Comparison of ENCODE assay signal across 25 mouse cellular contexts in the genomic region with DNA sequence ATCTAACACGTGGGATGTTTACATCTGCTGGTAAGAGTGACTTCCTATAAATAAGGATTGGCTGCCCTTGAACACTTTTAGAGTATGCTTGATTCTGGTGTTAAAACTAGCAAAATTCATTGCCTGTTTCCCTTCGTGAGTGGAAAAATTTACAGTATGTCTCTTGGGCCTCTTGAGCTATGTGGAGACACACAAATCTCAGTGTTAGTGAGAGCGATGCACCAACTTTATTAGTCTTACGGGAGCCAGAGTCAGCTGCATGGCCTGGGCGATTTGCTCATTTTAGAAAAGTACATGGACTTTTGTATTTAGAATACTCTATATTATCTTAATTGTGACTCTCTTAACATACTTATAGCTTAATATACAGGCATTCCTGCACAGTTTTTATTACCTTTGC.
DNase-seq lines count a peak whose midpoint lies in the region; ATAC-seq lines count a peak whose summit lies in the region.
"Had no signal": no experiment of that assay in that cellular context is flagged by ENCODE, and none has a peak within 500 bp of the region (broad histone marks: within the 10 kb centered on the region; RNA-seq: fewer than 3 reads in every experiment).

No protein-coding gene starts in this region.

- H3K27ac ChIP-seq in hindbrain, embryonic 14.5 days: no peak overlapping the region
- H3K27ac ChIP-seq in hindbrain, embryonic 16.5 days (ENCODE audit: low read depth, low read length): no peak overlapping the region
- H3K27ac ChIP-seq in kidney, embryonic 16.5 days (ENCODE audit: low read length): no peak overlapping the region
- H3K27ac ChIP-seq in limb, embryonic 12.5 days: peak overlapping the region; percentile 13; the same call in 1 of the 2 replicates
- H3K27ac ChIP-seq: embryonic facial prominence, embryonic 10.5 days; embryonic facial prominence, embryonic 13.5 days; forebrain, embryonic 12.5 days; forebrain, embryonic 15.5 days; heart, embryonic 13.5 days; hindbrain, embryonic 15.5 days had no signal

- H3K27me3 ChIP-seq in hindbrain, embryonic 14.5 days (ENCODE audit: control insufficient read depth, insufficient read depth, low read length): no peaks in the 10 kb centered on the region
- H3K27me3 ChIP-seq in hindbrain, embryonic 16.5 days (replicated peaks; ENCODE audit: control insufficient read depth, insufficient read depth, low read length): no peaks in the 10 kb centered on the region
- no peaks in the 10 kb centered on the region for H3K27me3 ChIP-seq in kidney, embryonic 16.5 days (ENCODE audit: insufficient read depth, low read length)
- no peaks in the 10 kb centered on the region for H3K27me3 ChIP-seq in limb, embryonic 12.5 days
- H3K27me3 ChIP-seq: embryonic facial prominence, embryonic 13.5 days; forebrain, embryonic 12.5 days; forebrain, embryonic 15.5 days; heart, embryonic 13.5 days; hindbrain, embryonic 15.5 days had no signal

- WGBS in hindbrain, embryonic 14.5 days: 92% methylated on average over 5 of the region's 5 CpGs
- 91% methylated on average over 5 of the region's 5 CpGs for WGBS in hindbrain, embryonic 16.5 days
- WGBS in kidney, embryonic 16.5 days: 48% methylated on average over 5 of the region's 5 CpGs
- 61% methylated on average over 5 of the region's 5 CpGs for WGBS in limb, embryonic 12.5 days

- H3K4me1 ChIP-seq in hindbrain, embryonic 14.5 days (replicated peaks; ENCODE audit: control insufficient read depth, insufficient read depth, low read length): no peaks in the 10 kb centered on the region
- H3K4me1 ChIP-seq in hindbrain, embryonic 16.5 days (ENCODE audit: control insufficient read depth, insufficient read depth, low read depth, low read length): no peaks in the 10 kb centered on the region
- no peaks in the 10 kb centered on the region for H3K4me1 ChIP-seq in kidney, embryonic 16.5 days (ENCODE audit: insufficient read depth, low read length)
- H3K4me1 ChIP-seq in limb, embryonic 12.5 days (replicated peaks): no peaks in the 10 kb centered on the region
- H3K4me1 ChIP-seq: embryonic facial prominence, embryonic 10.5 days; embryonic facial prominence, embryonic 13.5 days; forebrain, embryonic 12.5 days; forebrain, embryonic 15.5 days; heart, embryonic 13.5 days; hindbrain, embryonic 15.5 days had no signal

- peak; percentile 20 for DNase-seq in hindbrain, embryonic 14.5 days (ENCODE audit: low spot score)
- no peak for DNase-seq in kidney, postnatal 36 days
- no peak for DNase-seq in right cerebral cortex, postnatal 10 days (ENCODE audit: low spot score in 2 of 2)
- DNase-seq: adrenal gland, adult 8-10 months; adrenal gland, postnatal 25 days; cerebellum, adult 11-12 months; cerebellum, adult 8-10 months; cerebellum, postnatal 10 days; cerebellum, postnatal 36 days; embryo, embryonic 11 days; gastrocnemius, postnatal 25 days; heart, adult 18-20 months; heart, postnatal 14 days; heart, postnatal 4 days had no signal

- no peaks in the 10 kb centered on the region for H3K9me3 ChIP-seq in hindbrain, embryonic 14.5 days (ENCODE audit: control insufficient read depth, low read length)
- H3K9me3 ChIP-seq in hindbrain, embryonic 16.5 days (ENCODE audit: control insufficient read depth, low read length): no peaks in the 10 kb centered on the region
- H3K9me3 ChIP-seq in kidney, embryonic 16.5 days (ENCODE audit: low read length): no peaks in the 10 kb centered on the region
- no peaks in the 10 kb centered on the region for H3K9me3 ChIP-seq in limb, embryonic 12.5 days
- H3K9me3 ChIP-seq: embryonic facial prominence, embryonic 10.5 days; embryonic facial prominence, embryonic 13.5 days; forebrain, embryonic 12.5 days; forebrain, embryonic 15.5 days; heart, embryonic 13.5 days; hindbrain, embryonic 15.5 days had no signal

- ATAC-seq in hindbrain, embryonic 14.5 days (ENCODE audit: low FRiP score): no peak
- no peak for ATAC-seq in hindbrain, embryonic 16.5 days
- peak; percentile 51; the same call in 1 of the 2 replicates for ATAC-seq in kidney, embryonic 16.5 days (ENCODE audit: low FRiP score, low TSS enrichment)
- ATAC-seq in limb, embryonic 12.5 days (ENCODE audit: insufficient number of reproducible peaks, insufficient read depth, low FRiP score, low TSS enrichment, low read depth): 0 out of 2 replicates have a peak, but pooled peaks have one; percentile 66
- ATAC-seq: activated CD4-positive, CD25-positive, alpha-beta regulatory T cell, adult 4 months; forebrain, embryonic 15.5 days had no signal

- no peak overlapping the region for H3K4me3 ChIP-seq in hindbrain, embryonic 14.5 days (replicated peaks; ENCODE audit: low read length)
- no peak overlapping the region for H3K4me3 ChIP-seq in hindbrain, embryonic 16.5 days (ENCODE audit: low read length)
- no peak overlapping the region for H3K4me3 ChIP-seq in kidney, embryonic 16.5 days (ENCODE audit: low read length)
- H3K4me3 ChIP-seq in limb, embryonic 12.5 days (replicated peaks): no peak overlapping the region
- H3K4me3 ChIP-seq: embryonic facial prominence, embryonic 10.5 days; embryonic facial prominence, embryonic 13.5 days; erythroblast, embryonic 14.5 days; forebrain, embryonic 12.5 days; forebrain, embryonic 15.5 days; heart, embryonic 13.5 days; hindbrain, embryonic 15.5 days had no signal

- no peak overlapping the region for H3K9ac ChIP-seq in hindbrain, embryonic 14.5 days
- no peak overlapping the region for H3K9ac ChIP-seq in hindbrain, embryonic 16.5 days (ENCODE audit: low read depth, low read length)
- H3K9ac ChIP-seq in kidney, embryonic 16.5 days (replicated peaks; ENCODE audit: low read length): no peak overlapping the region
- no peak overlapping the region for H3K9ac ChIP-seq in limb, embryonic 12.5 days (replicated peaks)
- H3K9ac ChIP-seq: embryonic facial prominence, embryonic 13.5 days; forebrain, embryonic 12.5 days; forebrain, embryonic 15.5 days; heart, embryonic 13.5 days; hindbrain, embryonic 15.5 days had no signal

- no peak overlapping the region for H3K4me2 ChIP-seq in hindbrain, embryonic 14.5 days (replicated peaks)
- H3K4me2 ChIP-seq in hindbrain, embryonic 16.5 days (ENCODE audit: low read length): no peak overlapping the region
- H3K4me2 ChIP-seq in kidney, embryonic 16.5 days (replicated peaks; ENCODE audit: low read depth, low read length): no peak overlapping the region
- no peak overlapping the region for H3K4me2 ChIP-seq in limb, embryonic 12.5 days
- H3K4me2 ChIP-seq: embryonic facial prominence, embryonic 13.5 days; forebrain, embryonic 12.5 days; forebrain, embryonic 15.5 days; heart, embryonic 13.5 days; hindbrain, embryonic 15.5 days had no signal

- H3K36me3 ChIP-seq in hindbrain, embryonic 14.5 days (replicated peaks; ENCODE audit: control insufficient read depth, insufficient read depth): no peaks in the 10 kb centered on the region
- no peaks in the 10 kb centered on the region for H3K36me3 ChIP-seq in hindbrain, embryonic 16.5 days (ENCODE audit: control insufficient read depth, insufficient read depth, low read length)
- H3K36me3 ChIP-seq in kidney, embryonic 16.5 days (ENCODE audit: insufficient read depth, low read length): no peaks in the 10 kb centered on the region
- H3K36me3 ChIP-seq in limb, embryonic 12.5 days: no peaks in the 10 kb centered on the region
- H3K36me3 ChIP-seq: embryonic facial prominence, embryonic 10.5 days; embryonic facial prominence, embryonic 13.5 days; forebrain, embryonic 12.5 days; forebrain, embryonic 15.5 days; heart, embryonic 13.5 days; hindbrain, embryonic 15.5 days had no signal

Comparison
In these comparisons a context has a peak if more than half of its experiments do, and no peak if none do; other contexts are left out.
1. ATAC-seq: peak in kidney, embryonic 16.5 days (single experiment) and limb, embryonic 12.5 days (single experiment); none in hindbrain, embryonic 14.5 days (single experiment) and hindbrain, embryonic 16.5 days (single experiment).